Mouse (Mus musculus) layer of hippocampus, postnatal 25 days (tissue): ENCODE measurements at regions not wholly inside any gene's neighbourhood (a gene's known extent, or its start where the extent isn't known, plus 50 kb on each side); places are given as distances from the start of the nearest gene placed in this dataset.

ENCODE experiments used
- DNase-seq, 2 experiments: peaks; one replicate each; pipeline ENCODE4 v3.0.0; 2022; ENCODE audit warnings: mixed read lengths in 2 of 2, low spot score in 1 of 2; ENCODE audit errors: extremely low spot score in 1 of 2

DNA sequence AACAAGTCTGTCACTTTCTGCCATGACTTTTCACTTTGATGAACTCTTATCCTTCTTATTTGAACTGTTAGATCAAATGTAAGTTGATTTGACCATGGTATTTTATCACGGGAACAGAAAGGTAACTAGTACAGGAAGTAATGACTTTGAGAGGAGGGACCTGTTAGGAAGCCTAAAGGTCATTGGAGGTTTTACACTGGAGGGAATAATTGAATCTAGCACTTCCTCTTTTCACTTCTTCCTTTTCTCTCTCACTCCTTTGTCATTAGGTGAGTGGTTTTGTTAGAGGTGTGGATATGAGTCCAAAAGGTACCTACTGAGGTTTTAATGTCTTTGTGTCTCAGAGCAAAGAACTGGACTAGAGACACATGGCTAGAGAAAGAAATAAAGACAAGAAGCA is 255.0 kb upstream of the Nrp1 start:
- no peak for DNase-seq

DNA sequence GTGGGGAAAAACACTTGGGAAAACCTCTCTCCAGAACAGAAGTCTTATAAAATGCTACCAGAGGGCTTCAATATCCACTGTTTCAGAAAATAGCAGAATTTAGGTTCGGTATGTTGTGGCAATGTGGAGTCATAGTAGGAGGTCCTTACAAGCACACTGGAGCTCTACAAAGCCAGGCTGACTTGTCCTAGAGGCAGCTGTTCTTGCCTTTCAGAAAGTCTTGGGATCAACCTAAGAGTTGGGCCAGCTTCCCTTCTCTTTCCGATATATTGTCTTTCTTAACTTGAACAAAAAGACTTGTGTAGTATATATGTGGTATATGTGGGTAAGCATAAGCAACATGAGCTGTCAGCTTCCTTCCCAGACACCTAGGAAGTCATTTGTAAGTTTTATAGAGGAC is 251.8 kb upstream of the Nrp1 start:
- DNase-seq: no peak

DNA sequence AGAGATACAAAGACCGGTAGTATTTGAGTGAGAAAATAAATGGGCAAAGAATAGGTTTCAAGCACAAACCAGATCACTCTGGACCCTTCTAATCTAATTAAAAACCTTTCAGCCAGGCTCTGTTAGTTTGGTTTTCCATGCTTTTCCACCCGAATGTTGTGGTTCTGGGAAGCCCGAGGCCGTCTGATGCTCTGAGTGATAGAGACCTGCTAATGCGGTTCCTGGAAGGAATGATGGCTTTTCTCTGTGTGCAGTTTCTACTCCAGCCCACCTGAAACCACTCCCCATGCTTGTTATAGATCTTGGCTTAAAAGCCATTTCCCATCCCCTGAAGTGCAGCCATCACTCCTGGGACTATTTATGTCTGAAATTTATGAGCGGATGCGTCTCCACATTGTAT is 251.4 kb upstream of the Nrp1 start:
- no peak for DNase-seq

DNA sequence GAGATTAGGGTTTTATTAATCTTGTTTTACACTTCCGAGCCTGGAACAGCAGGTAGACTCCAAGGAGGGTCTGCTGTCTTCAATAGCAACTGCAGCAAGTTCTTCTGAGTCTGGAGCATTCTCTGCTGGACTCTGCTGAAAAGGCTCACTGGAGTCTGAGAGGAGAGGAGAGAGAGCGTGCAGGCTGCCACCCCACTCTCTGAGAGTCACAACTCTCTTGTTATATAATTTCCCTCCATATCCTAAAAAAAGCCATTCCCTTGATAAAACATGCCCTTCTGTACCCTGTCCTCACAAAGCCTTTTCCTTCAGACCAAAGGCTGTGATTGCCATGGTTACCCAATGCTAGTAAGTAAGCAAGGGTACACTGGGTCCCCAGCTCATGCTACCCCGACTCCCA is 249.4 kb upstream of the Nrp1 start:
- no peak for DNase-seq

DNA sequence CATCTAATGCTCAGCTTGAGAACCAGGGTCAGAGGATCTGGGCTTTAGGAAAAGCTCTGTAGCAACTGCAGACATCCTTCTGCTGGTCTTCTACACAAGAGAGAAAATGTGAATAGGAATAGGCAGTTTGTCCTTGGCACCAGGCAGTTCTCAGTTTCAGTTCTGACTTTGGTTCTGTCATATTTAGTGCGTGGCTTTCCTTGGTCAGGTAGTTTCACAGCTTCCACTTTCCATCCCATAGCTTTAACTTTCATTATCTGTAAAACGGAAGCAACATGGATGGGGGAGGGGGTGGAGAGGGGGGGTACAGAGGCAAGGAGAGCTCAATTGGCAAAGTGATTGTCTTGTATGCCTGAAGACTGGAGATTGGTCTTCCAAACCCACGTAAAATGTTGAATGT is 247.3 kb upstream of the Nrp1 start:
- no peak for DNase-seq

DNA sequence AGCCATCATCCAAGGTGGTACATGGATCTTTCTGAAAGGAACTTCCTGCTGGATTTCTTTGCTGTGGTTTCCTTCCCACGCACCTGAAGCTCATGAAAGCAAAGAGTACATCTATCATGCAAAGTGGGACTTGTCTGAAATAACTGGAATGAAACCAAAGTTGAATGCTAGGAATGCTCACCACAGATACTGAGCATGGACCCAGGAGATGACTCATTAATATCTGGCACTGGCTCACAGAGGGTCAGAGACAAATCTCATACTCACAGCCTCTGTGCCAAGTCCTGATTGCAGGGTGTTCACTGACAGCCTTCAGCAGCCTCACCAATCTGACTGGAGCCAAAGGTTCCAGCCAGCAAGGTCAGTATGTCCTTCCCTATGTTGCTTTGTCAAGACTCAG is 245.3 kb upstream of the Nrp1 start:
- no peak for DNase-seq

DNA sequence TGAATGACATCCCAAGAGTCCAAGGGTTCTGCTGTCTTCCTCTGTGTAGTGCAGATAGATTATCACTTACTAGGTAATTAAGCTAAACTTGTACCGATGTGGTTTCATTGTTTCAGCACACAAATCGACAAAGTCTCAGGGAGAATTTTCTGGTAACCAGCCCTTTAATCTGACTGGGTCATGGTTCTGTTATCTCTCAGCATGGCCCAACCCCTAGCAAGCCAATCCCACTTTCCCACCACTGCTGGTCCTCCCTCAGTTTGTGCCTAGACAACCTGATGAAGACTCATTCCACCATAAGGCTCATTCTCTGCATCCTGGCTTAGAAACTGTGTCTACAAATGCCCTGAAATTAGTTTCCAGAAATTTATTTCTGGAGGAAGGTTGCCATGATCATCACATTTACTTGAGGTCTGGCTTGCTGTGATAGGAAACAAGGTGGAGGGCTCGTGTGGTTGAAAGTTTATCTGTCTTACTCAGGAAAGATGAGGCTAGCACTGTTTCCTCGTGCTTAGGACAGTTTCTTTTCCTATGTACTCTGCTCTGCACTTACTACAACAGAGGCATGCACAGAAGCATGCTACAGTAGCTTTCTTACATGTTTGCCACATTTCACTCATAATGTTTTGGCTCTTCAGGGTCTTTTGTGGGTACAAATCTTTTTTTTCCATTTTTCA is 217.0 kb upstream of the Nrp1 start:
- no peak for DNase-seq

DNA sequence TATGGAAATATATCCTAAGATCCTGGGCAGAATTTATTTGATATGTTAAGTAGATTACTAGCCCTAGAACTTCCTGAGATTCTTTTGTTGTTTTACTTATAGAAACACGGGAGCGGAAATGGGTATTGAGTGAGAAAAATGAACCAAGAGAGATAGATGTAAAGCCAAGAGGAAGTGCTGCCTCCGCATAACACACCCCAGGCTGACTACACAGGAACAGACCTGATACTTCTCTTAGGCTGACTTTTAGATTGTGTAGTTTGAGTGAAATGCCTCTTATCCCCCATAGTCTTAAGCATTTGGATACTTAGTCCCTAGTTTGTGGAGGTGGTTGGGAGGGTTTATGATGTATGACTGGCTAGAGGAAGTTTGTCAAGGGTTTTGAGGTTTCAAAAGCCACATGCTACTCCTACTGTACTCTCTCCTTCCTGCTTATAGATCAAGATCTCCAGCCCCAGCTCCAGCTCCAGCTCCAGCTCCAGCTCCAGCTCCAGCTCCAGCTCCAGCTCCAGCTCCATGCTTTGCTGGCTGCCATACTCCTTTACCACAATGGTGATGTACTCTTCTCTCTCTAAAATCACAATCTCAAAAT is 210.0 kb upstream of the Nrp1 start:
- no peak for DNase-seq

DNA sequence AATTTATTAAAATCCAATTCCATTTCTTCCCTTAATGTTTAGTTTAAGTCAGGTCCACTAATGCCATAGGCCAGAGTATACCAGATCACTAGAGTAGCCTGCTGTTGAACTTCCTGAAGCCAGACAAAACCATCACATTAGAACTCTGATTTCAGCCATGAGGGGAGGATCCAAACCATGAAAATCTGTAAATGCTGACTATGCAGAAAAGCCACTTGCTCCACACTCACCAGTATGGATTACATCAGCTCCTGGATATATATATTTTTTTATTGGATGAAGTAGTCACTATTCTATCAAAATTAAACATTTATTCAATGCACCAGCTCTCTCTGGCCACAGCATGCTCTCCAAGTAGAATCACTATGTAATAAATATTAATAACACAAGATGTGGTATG is 202.8 kb upstream of the Nrp1 start:
- DNase-seq: no peak

DNA sequence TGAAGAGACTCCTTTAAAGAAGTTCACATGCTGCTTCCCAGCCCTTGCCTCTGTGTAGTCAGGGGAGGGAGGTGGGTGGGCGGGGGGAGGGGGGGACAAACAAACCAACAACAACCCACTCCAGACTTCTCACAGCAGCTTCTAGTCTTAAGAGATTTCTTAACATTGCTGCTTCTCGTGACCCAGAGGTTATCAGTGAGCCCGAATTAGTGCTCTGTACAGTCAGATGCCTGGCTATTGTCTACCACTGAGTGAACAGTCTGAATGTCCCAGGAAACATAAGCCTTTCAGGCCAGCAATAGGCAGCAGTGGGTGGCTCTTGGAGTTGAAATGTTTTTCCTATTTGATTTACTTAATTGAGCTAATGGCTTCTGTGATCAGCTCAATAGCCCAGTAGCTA is 202.2 kb upstream of the Nrp1 start:
- no peak for DNase-seq

DNA sequence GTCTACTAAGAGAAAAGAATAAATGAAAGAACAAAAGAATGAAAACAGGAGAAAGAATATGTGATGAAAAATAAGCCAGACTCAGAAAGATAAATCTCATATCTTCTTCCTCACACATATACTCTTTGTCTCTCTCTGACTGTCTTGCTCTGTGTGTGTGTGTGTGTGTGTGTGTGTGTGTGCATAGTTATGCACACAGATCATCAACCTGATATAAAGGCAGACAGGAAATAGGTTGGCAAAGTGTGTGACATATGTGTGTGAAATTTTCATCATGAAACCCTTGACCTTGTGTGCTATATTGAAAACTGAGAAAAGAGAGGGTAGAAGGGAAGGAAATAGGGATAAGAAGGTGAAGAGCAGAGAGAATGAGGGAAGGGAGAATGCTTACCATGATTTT is 195.5 kb upstream of the Nrp1 start:
- no peak for DNase-seq

DNA sequence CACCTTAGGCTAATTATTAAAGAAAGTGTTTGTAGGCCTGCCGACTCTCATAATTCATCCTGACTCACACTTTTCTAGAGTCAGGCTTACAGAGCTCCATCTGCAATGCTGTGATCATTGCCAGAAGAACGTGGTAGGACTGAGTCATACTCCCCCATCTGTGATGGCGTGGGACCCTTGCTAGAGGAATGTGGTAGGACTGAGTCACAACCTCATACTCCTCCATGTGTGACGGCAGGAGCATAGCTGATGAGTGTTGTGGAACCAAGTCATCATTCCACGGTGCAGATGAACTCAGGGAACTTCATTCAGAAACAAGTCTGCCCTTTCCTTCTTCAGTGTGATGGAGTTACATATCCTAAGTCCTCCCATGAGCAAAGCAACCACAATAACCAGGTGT is 193.4 kb upstream of the Nrp1 start:
- peak in 1 of 2 experiments; percentile 7 for DNase-seq

DNA sequence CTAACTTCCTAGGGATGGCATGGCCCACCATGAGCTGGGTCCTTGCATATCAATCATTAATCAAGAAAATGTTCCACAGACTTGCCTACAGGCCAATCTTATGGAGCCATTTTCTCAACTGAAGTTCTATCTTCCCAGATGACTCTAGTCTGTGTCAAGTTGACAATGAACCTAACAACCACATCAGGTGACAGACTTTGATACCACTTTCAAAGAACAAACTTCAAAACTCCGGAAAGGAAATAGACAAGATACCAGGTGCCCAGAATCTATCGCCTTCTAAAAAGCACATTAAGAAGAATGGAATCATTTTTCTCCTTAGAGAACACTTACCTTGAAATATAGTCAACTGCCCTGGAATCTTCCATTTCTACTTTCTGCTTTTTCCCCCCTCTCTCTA is 192.8 kb upstream of the Nrp1 start:
- no peak for DNase-seq

DNA sequence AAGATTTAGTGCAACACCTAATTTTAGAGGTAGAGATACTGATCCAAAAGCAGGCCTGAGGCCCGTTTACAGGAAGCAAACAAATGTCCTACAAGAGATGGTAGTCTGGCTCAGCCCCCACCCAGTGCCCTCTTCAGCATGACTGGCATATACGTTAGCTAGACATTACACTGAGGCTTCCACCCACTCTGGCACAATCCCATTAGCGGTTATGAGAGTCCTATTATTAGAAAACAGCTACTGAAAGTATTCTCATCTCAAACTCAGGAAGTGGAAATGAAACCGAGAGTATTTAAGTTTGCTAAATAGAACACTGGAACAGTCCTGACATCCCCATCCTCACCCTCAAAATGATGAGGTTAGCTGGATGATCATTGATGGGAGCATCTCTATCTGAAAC is 192.3 kb upstream of the Nrp1 start:
- DNase-seq: no peak

DNA sequence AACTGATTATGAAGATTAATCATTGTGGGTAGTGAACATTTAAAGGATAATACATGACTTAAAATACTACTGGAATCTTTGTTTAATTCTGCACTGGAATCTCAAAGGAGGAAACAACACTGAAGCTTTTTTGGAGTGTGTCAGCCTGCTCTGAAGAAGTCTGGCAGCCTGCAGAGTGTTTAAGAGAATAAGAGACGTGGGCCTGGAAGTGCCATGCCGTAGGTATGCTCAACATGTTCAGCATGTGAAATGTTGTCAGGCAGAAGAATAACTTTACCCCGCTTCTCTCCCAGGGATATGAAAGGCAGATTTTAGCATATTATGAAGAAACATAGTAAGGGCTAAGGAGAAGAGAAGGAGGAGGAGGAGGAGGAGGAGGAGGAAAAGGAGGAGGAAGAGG is 189.6 kb upstream of the Nrp1 start:
- DNase-seq: no peak

DNA sequence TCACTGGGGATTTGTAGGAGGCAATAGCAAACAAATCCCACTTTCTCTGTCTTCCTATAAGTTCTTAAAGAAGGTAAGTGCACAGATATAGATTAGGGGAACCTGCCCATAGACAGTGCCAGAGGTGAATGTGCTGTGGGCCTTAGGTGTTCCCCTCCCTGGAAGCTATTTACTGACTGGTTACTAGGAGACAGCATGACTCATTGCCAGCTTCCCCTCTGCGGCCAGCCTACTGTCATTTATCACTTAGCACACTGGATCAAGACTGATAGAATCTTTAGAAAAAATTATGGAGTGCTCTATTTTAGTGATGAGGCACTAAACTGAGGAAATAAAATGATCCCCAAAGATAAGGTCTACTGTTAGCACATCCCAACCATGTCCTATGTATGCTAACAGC is 187.3 kb upstream of the Nrp1 start:
- no peak for DNase-seq

DNA sequence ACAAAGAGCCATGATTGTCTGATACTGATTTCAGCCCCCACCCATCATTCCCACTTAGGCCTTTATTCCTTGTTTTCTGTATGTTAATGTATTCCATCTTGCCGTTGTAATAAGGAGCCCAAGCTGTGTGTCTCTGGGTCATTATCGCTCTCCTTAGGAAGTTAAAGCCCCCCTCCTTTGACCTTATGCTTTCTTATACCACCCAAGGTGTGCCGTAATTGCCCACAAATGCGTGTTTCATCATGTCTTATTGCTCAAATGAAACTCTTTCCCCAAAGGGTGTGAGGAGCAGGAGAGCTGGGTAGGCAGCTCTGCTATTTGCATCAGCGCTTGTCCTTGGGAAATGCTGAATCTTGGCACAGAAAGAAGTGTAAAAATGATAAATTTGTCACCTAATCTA is 178.2 kb upstream of the Nrp1 start:
- DNase-seq: no peak

DNA sequence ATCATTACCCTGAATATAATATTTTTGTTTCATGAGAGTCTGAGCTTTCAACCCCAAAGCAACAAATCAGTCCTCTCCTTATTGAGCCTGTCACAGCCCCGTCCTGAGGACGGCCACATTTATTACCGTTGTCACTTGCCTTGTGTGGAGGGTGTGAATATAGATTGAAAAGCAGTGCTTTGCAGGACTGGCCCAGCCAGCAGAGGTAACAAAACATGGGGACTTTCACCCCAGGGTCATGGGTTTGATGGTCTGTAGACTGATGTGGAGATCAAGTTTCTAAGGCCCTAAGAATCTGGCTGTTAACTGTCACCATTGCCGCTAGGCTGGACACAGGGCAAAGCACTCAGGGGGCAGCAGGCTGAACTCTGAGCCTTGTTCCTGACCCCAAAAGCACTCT is 175.3 kb upstream of the Nrp1 start:
- DNase-seq: no peak

DNA sequence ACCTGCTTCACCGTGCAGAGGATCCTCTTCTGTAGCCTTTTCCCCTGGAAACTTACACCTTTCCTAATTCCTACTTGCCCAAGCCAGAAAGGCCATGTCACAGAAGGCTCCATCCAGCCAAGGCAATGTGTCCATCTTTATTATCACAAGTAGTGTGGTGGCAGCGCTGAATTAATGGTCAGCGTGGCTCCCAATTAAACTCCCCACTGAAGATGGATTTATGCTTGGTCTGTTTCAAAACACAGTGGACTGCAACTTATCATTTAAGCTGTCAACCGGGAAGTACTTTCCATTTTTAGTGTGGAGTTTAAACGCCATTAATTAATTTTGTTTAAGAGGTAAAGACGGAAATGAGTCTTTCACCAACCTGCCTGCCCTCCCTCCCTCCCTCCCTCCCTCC is 170.1 kb upstream of the Nrp1 start:
- no peak for DNase-seq

DNA sequence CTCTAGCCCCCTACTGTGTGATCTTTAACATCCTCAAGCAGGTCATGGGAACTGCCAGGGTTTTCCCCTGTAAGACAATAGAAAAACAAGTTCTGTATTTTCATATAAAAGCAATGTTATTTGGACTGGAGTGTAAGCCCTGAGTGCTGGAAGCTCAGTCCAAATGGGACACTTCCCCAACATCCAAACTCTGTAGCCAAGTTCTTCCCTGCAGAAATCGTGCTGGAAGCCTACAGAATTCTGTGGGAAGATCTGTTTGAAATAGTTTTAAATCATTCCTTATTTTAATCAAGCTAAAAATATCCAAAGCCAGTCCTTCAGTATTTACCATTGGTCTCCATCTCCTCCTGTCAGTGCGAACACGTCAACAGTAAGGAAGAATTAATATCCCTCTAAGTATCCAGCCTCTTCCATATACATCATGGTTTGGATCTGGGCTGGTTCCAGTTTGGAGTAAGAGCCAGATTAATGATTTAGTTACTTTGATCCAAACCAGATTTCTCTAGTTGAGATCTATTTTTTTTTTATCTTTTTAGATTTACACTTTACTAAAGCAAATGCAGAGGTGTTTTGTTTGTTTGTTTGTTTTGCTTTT is 165.0 kb upstream of the Nrp1 start:
- DNase-seq: no peak

DNA sequence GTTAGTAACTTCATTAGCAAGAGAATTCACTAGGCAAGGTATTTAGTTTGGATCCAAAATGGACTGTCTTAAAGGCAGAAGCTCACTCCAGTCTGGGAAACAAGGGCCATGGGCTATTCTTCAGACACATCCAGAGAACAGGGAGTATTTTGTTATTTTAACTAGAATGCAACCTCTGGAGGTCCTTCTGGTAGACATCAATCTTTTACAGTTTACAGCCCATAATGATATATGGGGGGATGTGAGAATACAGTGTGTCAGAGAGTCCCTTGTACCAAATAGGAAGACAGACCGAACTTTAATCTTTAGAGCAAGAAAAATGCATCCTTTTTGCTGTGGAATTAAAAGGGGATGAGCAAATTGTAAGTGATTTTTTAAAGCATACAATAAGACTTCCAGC is 157.6 kb upstream of the Nrp1 start:
- no peak for DNase-seq

DNA sequence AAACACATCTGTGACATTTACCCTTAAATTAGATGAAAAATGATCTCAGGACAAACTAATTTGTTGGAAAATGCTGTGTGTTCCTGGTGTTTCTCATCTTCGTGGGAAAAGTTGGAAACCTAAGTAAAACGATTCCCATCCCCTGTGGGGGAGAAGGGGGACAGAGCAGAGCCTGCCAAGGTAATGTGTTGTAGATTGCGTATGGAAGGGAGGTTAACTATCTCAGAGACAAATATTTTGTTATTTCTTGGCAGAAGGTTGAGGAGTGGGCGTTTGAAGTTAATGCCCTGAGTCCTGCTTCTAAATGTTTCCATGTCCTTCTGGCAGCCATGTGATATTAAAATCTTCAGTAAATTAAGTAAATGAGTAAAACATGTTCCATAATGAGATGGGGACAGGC is 156.8 kb upstream of the Nrp1 start:
- no peak for DNase-seq
